Mouse (Mus musculus): ENCODE measurements around the gene Slc23a4. TPM values are rescaled to one million over a fixed set of nuclear protein-coding genes. Genes with fewer than 3 reads are reported as not detected.
A peak's percentile ranks its signal among the peaks of the same experiment; 100 is the strongest.

Gene Slc23a4
- total RNA-seq, 2 experiments from 2014 or later: 2.0 to 2.5 TPM

DNA sequence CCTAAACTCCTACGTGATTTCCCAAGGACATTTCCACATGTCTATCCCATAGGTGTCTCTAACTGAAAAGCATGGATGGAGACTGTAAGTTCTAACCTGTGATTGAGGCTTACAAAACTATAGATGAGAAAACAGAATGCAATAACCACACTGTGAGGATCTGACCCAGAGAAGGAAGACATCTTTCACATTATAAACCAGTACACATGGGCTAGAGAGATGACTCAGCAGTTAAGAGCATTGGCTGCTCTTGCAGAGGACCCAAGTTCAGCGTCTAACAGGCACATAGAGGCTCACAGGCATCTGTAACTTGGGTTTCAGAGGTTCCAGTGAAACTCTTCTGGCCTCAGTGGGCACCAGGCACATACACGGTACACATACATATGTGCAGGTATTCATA is 73.7 kb downstream of the Slc23a4 start:
- intact Hi-C loops (cut with DNase I): no loop called here
- no peak for DNase-seq

DNA sequence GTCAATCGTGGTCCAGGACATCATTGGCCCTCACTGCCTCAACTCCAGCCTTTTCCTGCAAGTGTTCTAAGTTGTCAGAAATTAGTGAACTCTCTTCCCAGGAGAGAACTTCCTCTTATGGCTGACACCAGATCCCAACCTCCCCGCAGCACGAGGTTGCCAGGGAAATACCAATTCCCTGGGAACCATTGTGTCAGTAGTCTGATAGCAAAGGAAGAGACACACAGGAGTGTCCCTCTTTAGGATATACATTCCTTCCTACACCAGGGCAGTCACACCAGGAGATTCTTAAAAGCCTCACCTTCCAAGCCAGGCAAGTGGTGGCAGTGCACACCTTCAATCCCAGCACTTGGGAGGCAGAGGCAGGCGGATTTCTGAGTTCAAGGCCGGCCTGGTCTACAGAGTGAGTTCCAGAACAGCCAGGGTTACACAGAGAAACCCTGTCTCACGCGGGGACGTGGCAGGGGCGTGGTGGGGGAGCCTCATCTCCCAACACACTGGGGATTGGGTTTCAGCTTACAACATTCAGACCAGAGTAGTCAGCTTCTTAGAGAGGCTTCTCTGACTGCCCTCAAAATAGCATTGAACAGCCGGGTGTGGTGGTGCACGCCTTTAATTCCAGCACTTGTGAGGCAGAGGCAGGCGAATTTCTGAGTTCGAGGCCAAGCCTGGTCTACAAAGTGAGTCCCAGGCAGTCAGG is 74.7 kb downstream of the Slc23a4 start:
- intact Hi-C loops (cut with DNase I): no loop called here
- no peak for DNase-seq

DNA sequence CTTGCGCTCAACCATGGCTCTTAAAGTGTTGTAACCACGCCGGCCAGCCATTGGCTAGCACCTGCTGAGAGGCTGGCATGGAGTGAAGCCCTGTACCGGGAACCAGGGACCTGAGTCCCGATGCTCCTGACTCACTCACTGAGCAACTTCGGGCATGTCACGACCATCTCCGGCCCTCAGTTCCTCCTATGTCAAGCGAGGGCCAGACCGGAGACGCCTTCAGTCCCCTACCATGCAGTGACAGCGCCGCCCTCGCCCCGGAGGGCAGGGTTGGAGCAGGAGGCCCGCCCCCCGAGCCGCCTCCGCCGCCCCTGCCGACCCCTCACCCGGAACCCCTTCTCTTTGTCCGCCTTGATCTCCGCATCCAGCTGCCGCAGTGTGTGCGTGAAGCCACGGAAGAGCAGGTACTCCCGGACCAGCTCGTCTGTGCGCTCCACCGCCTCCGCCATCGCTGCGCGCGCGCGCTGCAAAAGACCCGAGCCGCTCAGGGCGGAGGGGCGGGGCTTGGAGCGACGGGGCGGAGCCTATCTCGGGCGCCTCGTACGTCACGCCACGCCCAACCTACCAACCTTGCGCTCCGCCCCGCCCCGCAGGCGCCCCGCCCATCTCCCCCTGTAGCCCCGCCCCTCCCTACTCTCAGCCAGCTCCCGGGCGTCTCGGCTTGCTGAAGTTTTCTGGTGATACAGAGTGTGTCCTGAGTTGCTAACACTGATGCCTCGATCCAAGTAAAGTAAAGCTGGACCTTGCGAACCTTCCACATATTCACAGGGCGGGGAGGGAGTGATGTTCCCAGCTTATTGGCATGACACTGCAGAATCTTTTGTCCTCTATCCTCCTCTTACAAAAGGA is 77.6 kb downstream of the Slc23a4 start, which contains the start of gene Wdr91:
Wdr91 (minus strand) TSS at position 506 of the 849 bp plus-strand sequence.
- intact Hi-C loops (cut with DNase I): no loop called here
- DNase-seq: peak; percentile 97

DNA sequence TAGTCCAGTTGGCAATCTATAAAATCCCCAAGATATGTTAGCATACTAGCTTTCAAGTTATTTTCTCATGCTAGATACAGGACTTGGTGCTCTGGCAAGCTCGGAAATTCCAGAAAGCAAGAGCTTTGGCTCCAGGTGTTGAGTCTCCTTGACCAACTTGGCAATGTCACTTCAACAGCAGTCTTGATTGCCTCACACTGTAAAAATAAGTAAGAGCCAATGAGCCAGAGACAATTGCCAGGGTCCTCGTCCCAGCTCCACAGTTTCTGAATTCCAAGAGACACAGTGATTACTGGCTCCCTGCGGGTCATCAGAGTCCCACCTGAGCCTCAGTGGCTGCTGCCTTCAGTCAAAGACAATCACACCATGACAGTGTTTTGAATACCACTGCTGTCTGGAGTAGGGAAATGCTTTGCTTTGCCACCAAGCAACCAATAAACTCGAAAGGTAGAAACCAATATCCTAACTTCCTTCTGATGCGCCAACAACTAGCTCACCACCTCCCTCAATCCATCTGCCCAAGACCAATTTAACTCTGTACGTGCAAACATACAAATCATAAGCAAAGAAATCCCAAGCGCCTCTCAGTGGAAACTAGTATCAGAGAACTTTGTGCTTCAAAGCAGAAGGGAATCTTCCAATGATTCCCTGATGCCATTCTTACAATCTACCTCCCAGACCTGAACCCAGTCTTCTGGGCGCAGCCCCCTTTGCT is 78.4 kb downstream of the Slc23a4 start:
- no peak for DNase-seq
- intact Hi-C loops (cut with DNase I): no loop called here

DNA sequence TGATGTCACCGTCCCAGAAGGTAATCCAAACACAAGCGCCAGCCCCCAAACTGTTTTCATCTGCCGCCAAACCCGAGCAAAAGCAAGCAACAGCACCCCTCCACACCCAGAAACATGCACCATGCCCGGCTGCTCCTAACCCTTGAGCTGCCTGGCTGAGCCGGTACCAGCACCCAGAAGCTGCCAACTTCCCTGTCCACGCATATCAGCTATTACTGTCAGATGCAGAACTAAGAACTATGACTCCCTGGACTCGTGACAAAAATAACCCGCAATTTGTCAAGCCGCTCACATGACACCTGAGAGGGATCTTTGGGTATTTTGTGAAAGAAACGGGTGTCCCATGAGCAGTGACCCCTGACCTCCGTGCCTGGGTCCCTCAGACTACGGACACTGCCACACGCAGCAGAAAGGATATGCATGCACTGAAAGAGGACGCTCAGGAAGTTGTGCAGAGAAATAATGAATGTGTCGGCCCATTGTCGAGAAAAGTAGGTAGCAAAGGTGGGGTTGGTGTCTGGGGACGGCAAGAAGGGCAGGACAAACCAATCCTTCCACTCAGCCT is 80.4 kb downstream of the Slc23a4 start:
- intact Hi-C loops (cut with DNase I): no loop called here
- DNase-seq: no peak

DNA sequence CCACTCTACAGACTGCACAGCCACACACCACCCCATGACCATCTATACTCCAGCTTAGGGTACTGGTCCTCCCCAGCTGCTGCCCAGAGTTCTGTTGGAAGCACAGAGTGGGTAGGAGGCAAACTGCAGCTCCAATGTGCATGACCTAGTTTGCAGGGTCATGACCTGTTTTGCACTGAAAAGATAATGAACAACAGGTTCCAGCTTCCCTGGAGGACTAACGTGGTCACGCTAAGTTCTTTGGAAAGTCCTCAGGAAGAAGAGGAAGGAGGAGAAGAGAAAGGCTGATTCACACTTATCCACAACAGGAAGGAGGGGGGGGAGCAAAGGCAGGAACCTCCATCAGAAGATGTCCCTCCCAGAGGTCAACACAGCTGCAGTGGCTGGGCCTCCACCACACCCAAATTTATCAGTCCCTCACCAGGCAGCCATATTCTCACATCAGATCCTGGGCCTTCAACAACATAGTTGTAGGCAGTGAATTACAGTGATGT is 81.0 kb downstream of the Slc23a4 start:
- no peak for DNase-seq
- intact Hi-C loops (cut with DNase I): no loop called here

DNA sequence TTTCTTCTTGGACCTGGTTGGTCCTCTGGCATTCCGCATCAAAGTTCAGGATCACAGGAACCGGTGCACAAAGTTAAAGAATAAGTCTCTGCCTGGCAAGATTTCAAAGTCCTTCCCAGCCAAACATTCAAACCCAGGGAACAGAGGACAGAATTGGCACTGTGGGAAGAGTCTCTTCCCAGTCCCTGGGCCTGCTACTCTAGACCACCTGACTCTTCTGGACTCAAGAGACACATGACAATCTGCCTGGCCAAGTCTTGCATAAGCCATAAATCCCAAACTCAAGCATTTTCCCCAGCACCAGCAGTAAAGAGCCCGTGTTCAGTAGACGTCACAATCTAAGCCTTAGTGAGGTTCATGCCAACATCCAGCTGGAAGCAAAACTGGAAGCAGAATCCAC is 81.5 kb downstream of the Slc23a4 start:
- DNase-seq: no peak
- intact Hi-C loops (cut with DNase I): no loop called here

DNA sequence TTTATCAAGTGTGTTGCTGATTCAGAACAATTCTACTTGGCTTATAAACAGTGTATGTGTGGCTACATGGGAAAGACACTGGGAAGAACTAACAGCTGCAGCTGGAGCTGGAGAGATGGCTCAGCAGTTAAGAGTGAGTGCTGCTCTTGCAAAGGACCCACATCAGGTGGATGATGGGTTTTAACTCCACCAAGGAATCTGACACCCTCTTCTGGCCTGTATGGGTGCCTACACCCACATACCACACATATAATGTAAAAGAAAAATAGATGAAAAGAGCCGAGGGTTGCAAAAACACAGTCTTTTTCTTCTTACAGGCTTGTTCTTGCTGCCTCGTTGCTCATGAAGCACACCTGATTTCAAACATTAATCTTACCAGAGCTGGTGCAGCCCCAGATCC is 82.1 kb downstream of the Slc23a4 start:
- intact Hi-C loops (cut with DNase I): no loop called here
- DNase-seq: no peak

DNA sequence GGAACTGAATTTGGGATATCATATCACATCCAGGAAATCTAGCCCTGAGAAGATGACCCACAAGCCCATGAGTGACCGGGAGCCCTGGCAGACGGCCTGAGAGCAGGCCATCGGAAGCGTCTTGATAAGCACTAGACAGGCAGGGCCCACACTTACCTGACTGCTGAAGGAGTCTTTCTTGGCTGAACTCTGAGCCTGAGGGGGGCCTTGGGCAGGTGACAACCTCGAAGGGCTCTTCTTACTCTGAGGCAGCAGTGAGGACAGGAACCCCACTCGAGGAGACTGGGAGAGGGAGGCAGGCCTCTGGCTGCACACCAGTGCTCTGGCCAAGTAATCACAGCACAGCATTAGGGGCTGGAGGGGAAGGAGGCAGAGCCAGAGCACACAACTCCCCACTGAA is 83.8 kb downstream of the Slc23a4 start:
- DNase-seq: no peak
- intact Hi-C loops (cut with DNase I): no loop called here

DNA sequence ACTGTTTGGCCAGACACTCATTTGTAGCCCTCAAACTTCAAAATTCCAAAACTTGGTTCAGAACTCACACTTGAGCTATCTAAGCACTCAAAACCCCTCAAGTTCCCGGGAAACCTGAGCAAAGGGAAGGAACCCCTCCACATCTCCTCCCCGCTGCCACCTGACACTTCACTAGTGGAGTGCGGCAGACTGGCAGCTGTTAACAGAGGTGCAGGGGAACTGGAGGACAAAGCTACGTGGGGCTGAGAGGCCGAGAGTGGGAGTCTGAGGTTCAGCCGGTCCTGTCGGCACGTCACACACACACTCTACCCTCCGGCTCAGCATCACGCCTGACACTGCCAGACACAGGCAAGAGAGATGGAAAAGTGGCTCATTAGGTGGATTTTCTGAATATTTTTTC is 84.4 kb downstream of the Slc23a4 start:
- intact Hi-C loops (cut with DNase I): no loop called here
- DNase-seq: no peak

DNA sequence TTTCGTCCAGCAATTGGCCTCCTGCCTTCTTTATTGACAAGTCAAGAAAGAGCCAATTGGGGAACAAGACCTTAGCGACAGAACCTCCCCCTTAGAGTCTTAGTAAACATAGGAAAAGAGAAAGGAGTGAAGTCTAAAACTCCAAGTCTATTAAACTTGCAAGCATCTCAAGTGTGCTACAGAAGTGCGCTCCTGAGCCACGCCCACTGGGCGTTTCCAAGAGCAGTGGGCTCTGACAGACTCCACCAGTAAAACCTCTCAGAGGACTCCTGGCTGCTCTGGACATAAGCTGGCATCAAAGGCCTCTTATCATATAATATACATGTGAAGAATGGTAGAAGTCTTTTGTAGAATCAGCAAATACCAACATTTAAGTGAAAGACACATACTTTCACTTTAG is 84.8 kb downstream of the Slc23a4 start:
- no peak for DNase-seq
- intact Hi-C loops (cut with DNase I): no loop called here

DNA sequence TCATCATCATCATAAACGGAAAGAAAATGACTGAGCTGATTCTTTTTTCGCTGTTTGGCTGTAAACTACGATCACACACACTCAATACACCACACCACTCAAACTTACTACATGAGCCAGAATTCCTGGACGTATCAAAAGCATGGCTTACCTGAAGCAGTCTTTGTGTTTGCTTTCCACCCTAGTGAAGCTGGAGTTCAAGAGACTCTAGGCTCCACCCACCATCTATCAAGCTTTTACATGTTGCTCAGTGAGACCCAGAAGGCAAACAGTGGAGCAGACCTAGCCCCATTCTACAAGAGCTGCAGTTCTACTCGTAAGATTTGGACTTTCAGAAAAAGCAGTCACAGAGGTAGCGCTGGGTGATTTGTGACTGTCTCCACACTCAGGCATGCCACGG is 85.6 kb downstream of the Slc23a4 start:
- DNase-seq: no peak
- intact Hi-C loops (cut with DNase I): no loop called here

DNA sequence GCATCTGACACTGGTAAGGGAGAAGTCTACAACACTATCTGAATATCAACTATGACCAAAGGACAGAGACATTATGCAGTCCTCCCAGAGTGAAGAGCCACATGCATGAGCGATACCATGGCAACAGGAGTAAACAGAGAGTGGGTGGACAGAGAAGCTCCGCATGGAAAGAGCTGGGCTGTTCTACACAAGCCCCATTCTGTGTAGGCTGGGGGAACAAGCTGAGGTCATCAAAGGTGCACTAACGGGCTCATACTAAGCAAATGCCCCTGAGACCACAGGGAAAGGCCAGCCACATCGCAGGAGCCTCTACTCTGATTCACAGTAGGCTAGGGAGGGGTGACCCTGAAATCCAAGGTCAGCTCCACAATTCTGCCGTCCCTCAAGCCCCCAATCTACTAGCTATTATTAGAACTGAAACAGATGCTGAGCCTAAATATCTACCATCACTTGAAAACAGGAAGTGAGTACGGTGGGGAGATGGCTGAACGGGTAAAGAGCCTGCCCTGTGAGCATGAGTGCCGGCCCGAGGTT is 86.2 kb downstream of the Slc23a4 start:
- DNase-seq: no peak
- intact Hi-C loops (cut with DNase I): no loop called here

DNA sequence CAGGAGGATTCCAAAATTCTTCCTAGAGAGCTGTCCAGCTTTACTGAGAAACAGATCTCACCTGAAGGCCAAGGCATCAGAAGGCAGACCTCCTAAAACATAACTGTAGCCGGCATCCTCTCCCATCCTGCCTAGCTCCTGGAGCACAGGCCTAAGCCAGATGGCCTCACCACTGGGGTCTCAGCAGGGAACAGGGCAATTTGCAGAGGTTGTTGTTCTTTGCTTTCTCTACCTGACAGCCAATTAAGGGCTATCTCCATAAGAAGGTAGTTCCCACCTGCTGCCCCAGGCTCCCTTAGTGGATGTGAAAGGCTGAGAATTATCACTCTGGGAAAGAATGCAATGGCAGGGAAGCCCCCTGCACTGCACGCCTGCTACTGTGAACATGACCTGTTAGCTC is 87.2 kb downstream of the Slc23a4 start:
- DNase-seq: no peak
- intact Hi-C loops (cut with DNase I): no loop called here

DNA sequence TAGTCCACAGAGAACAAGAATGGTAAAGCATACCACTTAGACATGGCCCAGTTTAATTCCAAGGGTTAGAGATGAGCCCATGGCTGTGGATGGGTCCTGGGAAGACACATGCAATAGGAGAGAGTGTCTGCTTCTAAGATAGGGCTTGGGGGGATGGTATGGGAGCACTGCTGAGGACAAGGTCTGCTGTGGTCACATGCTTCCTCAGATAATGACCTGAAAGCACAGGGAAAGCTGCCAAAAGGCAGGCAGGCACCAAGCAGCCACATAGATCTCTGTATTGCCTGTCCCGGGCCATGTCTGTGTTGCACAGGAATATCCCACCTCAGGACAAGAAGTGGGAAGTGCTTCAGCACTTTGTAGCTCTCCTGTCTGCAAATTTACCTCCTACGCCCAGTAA is 89.1 kb downstream of the Slc23a4 start:
- intact Hi-C loops (cut with DNase I): no loop called here
- DNase-seq: no peak

DNA sequence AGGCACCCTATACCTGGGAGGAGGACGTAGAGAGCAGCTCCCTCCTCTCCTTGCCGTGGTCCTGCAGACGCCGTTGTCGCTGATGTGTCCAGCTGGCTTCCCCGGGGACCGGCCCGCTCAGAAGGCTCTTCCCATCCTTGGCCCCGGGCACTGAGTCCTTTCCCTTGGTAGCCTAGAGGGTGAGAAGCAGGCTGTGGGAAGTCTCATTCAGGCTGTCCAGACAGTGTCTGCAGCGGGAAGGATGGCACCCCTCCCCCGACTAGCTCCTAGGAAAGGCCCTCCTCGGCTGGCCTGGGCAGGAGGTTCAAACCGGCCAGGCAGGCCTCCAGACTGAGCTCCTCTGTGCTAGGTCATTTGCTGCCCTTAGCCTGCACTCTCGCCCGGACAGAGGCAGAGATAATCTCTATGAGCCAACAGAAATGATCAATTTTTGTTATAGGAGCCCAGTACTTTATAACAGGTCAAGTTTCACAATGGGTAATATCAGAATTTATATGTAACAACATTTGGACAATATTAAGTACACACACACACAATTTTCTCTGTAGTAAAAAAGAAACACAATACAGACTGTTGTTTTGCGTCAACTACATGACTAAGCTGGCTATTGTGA is 91.9 kb downstream of the Slc23a4 start:
- intact Hi-C loops (cut with DNase I): no loop called here
- DNase-seq: no peak

DNA sequence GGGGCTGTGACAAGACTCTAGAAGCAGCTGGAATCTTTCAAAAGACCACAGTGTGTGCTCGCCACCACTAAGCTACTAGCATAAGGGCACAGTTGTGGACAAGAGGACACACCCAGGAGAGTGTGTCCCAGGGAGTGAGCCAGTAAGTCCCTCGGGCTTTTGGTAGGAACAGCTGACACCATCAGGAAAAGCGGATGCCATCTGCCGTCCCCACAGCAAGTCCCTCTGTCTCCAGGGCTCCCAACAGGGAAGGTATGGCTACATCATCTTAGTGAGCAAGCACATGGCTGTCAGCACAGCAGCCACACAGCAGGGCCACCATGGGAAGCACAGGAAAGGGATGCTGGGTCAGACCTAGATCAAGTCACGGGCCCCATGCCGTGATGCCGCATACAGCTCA is 92.6 kb downstream of the Slc23a4 start:
- DNase-seq: no peak
- intact Hi-C loops (cut with DNase I): no loop called here

All from left cerebral cortex, postnatal 4 days (tissue).